Mouse (Mus musculus) left cerebral cortex, postnatal 36 days (tissue): ENCODE data around the gene Aatk. TPM values are rescaled to one million over a fixed set of nuclear protein-coding genes. Genes with fewer than 3 reads are reported as not detected.

Experiments used
- DNase-seq, 2 experiments: peaks; one replicate each; pipeline ENCODE4 v3.0.0; 2021 to 2022; ENCODE audit warnings: low spot score in 2 of 2, mixed read lengths in 1 of 2
- intact Hi-C: fragments of 180-260 bp; cut with DNase I; formaldehyde crosslinking; loops from one replicate; pipeline ENCODE4 v1.15.1; 2025
- total RNA-seq, 2 experiments: library from RNA; stranded (reverse); gene quantifications; 2 replicates each; pipeline ENCODE4 v1.2.3; 2021

Aatk gene
- total RNA-seq, 2 experiments from 2014 or later: 206 to 217 TPM

DNA sequence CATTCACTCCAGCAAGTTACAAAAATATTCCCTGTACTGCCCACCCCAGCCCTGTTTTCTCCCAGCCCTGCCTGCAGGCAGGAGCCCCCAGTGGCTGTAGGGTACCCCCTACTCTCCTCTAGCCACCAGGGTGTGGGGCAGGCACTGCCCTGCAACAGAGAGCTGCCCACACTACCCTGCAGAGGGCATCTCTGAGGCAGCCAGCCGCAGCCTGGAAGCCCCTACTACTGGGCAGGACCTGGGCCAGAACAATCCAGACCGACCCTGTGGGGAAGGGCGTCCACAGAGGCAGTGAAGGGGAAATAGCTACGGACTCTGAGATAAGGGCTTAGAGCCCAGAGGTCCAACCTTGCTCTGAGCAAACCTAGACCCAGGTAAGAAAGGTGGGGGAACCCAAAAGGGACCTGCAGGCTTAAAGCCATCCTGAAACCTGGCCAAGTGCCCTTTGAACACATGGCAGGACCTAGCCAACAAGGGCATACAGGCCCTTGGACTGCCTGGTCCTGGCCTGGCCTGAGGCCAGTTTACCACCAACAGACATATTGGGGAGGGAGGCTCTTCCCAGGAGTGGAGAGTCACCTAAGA, 39.4 kb downstream of the Aatk start:
- DNase-seq: no peak
- intact Hi-C loops: no loop called here

- no peak for DNase-seq
Measured at GRCm38 (mm10) chr11:120005434-120006317, 41.3 kb downstream of the Aatk start.

GRCm38 (mm10) chr11:120002634-120003220, 44.2 kb downstream of the Aatk start:
- intact Hi-C loops: no loop called here
- DNase-seq: no peak

More at GRCm38 (mm10) chr11:120005434-120006317, 41.3 kb downstream of the Aatk start:
- intact Hi-C loops: no loop called here

- intact Hi-C loops: no loop called here
- DNase-seq: no peak
Measured at GRCm38 (mm10) chr11:120002041-120002440, 44.9 kb downstream of the Aatk start.

DNA sequence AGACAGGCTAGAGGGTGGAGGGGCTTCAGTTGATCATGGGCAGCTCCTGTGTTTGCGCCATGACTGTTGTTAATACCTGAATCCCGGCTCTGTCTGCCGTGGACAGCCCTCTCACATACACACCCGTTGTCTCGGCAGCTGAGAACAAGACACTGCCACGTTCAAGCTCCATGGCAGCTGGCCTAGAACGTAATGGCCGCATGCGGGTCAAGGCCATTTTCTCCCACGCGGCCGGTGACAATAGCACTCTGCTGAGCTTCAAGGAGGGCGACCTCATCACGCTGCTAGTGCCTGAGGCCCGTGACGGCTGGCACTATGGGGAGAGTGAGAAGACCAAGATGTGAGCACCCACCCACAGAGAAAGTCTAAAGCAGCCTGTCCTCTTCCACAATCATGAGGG, 49.6 kb downstream of the Aatk start:
- intact Hi-C loops: loop anchor here (10.0 kb wide), 1 partner anchor 493 kb away; no protein-coding TSS in a partner anchor
- DNase-seq: no peak

GRCm38 (mm10) chr11:119991338-119991678, 55.7 kb downstream of the Aatk start:
- intact Hi-C loops: loop anchor here (1.0 to 10.0 kb wide), 4 partner anchors 49 to 487 kb away; partner anchors contain the start of gene Baiap2
- DNase-seq: peak; percentile 94 to 96

DNA sequence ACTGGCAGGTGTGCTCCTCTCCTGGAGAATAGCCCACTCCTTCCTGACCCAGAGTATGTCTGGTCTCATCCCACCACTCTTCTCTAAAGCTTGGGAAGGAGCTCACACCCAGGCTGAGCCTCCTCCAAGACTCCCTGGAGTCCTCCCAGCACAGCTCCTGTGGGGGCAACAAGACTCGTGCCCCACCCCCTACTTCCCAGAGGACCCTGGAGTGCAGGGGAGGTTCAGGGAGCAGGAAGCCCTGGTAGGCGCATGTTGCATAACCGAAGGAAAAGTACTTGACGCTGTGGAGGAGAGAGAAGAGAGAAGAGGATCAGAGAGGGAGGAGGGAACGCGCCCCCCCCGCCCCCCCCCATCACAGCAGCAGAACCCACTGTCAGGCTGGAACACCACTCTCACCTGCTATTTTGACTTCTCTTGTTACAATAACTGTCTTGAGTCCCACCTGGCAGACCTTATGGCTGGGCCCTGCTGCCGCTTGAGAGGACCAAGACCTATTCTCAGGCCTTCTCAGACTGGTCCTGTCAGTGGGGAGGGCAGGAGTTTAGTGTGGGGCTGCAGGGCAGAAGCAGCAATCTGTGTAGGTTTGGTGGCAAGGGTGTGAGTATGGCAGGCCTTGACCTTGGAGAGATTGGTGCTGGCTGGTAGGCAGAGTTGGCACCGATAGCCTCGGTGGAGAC, 56.2 kb downstream of the Aatk start:
- DNase-seq: peak; percentile 63 to 74
- intact Hi-C loops: loop anchor here (1.0 to 10.0 kb wide), 4 partner anchors 48 to 486 kb away; partner anchors contain the start of gene Baiap2

DNA sequence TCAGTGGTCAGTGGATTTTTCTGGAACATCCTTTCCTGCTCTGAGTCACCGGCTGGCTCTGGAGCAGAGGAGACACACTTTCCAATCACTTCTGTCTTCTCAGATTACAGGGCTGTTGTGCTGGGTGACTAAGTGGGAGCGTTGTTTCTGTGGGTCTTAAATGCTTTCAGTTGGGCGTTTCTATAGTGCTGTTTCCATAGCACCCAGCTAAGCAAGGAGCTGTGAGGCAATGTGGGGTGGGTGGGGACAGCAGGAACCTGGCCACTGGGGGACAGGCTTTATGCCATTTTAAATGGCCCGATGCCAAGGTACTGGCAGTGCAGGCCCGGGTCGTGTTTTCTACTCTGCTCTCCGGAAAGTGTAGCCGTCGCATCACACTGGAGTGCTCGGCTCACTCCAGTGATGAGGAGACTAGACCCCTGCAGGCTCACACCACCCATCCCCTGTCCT, 57.8 kb downstream of the Aatk start:
- intact Hi-C loops: no loop called here
- peak; percentile 57 to 61 for DNase-seq

DNA sequence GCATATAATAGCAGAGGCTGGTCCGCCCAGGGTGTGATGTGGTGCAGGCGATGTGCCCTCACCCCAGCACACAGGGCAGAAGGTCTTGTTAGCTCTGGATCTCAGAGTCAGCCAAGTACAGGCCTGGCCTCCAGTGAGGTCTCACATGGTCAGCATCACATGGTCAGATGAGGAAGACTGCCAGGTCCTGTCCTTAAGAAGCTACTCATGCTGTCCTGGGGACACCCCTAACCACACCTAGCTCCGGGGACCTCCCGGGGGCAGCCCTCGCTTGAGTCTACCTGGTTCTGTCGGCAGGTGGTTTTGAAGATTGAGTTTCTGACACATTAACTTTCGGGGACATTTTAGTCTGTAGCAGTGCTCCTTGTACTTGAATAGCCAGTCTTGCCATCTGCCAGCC, 58.6 kb downstream of the Aatk start:
- intact Hi-C loops: no loop called here
- no peak for DNase-seq

DNA sequence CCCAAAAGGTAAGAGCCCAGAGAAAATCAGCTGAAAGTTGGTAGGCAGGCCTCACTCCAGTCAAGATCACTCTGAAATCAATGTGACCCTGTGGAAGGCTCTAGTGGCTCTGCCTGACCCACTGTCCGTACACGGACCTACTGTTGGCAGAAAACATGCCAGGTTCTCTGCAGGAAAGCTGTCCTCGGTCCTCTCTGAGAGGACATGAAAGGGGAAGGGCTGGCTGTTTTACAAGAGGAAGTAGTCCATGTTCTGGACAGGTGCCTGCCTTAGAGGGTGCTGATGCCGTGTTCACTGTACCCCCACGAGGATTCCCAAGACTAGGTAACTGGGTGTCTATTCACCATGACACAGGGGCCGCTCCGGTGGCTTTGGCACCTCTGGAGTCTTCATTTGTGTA, 59.1 kb downstream of the Aatk start:
- no peak for DNase-seq
- intact Hi-C loops: no loop called here

DNA sequence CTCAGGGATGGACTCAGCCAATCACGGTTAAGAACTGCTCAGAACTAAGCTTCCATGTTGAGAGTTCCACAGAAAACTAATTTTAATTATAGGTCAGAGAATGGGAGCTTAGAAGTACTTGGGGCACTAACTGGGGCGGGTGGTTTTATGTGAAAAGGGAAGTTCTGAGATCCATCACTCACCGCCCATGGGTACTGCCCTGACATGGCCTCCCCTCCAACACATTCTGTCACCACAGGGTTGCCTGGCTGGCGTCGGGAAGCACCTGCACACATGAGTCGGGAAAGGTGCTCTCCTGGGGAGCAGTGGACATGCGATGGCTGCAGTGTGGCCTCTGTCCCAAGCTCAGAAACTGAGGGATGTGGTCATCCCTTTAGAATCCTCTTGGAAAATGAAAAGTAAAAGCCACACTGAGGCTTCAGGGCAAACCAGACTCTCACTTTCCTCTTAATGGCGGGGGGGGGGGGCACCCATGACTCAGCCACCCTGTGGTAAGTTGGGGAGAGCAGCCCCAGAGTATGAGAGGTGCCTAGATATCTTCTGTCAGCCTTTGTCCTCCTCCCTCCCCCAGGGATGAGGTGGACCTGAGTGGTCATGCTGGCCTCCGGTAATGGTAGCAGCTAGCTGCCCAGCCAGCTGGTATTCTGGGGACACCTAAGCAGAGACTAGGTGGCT, 60.1 kb downstream of the Aatk start:
- intact Hi-C loops: no loop called here
- DNase-seq: no peak

GRCm38 (mm10) chr11:119983151-119983550, 63.8 kb downstream of the Aatk start:
- no peak for DNase-seq
- intact Hi-C loops: no loop called here

DNA sequence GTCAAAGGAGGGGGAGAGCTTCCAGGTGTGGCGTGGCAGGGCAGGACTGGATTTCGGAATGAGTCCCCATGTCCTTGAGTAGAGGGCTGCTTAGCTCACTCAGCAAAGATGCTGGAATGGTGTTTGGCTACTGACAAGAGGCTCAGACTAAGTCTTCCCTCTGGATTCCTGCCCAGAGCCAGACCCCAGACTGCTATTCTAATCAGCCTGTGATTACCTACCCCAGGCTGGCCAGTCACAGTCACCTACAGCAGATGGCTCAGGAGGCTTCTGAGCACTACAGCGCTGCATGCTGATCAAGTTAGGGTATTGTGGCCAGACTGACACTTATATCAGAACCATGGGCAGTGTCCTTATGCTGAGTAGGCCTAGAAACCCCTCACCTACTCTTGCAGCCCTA, 64.7 kb downstream of the Aatk start:
- no peak for DNase-seq
- intact Hi-C loops: no loop called here

DNA sequence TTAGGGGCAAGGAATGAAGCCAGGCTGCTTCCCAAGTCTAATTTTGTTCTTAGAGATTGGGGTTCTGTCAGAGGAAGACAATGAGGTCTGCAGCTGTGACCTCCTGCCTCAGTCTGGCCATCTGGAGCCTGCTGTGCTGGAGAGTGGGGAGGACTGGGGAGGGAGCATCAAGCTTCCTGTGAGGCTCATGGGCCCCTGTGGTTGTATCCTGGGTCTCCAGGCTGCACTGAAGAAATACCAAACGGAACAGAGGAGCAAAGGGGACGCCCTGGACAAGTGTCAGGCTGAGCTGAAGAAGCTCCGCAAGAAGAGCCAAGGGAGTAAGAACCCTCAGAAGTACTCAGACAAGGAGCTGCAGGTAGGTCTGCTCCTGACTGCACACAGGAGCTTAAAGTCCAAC, 65.2 kb downstream of the Aatk start:
- intact Hi-C loops: no loop called here
- no peak for DNase-seq

DNA sequence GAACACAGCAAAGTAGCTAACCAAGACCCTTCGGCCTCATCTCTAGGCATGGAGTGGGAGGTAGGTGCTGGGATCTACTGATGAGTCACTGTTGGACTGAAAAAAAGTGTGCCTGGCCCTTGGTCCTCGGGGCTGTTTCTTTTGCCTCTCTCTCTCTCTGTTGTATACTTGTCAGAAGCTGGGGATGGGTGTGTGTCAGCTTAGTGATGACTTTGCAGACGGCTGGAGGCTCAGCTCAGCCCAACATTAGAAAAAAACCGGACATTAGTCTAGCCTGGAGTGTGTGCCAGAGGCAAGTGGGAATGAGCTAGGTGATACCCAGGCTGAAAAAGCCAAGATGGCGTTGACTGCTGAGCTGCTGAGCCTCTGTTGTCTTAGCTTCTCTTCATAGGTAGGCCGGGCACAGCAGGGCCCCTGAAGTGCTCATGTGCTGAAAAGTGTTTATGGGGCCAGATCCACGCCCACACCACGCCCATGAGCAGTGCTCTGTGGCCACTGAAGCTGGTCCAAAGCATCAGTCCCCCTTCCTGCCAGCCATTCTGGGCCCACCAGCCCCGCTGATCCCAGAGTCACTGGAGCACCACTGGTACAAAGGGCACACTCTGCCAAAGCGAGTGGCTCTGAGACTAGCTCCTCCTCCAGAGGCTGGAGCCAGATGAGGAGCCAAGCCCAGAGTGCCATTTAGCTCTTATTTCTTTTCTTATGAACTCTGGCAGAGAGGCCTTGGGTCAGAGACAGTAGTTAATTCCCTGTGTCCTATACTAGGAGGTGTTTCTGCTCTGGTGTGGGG, 67.2 kb downstream of the Aatk start:
- intact Hi-C loops: no loop called here
- no peak for DNase-seq

- intact Hi-C loops: no loop called here
- no peak for DNase-seq
Measured at GRCm38 (mm10) chr11:119978701-119979100, 68.3 kb downstream of the Aatk start.

DNA sequence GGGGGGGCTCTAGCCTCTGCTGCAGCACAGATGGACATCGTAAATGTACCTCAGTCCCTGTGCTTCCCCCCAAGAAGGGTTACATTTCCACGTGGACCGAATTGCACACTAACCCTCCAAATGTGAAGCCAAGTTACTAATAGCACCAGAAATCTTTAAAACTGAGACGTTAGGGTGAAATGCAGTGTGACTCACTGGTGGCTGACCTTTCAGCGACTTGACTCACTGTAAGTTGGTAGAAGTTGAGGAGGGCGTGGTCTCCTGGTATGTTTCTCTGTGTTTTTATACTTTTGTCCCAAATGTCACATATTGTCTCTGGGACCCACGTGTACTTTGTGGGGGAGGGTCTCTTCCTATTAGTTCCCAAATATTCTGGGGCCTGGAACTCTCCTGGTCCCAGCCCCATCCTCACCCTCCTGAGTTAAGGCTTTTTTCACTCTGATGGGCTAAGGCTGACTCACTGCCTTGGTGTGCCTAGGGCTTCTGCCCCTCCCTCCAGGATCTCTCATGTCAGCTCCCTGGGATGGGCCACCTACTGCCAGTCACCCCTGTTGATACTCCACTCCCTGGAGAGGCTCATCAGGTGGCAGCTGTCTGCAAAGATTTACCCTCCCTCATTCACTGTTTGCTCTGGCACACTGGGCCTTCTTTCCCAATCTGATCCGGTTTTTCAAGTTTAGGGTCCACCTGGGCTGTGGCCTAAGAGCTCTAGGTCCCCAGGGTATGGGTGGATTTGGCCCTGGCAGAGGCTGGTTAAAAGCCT, 71.0 kb downstream of the Aatk start:
- DNase-seq: no peak
- intact Hi-C loops: no loop called here

GRCm38 (mm10) chr11:119973789-119974188, 73.2 kb downstream of the Aatk start:
- intact Hi-C loops: no loop called here
- no peak for DNase-seq
